24 mouse cellular contexts compared by ENCODE assay signal in genomic region chr15:79282434-79282833, GRCm38 (mm10). TPM values are rescaled to one million over a fixed set of nuclear protein-coding genes. Genes with fewer than 3 reads are reported as not detected.
DNase-seq lines count a peak whose midpoint lies in the region; ATAC-seq and TF ChIP-seq lines count a peak whose summit lies in the region.
"Had no signal": no experiment of that assay in that cellular context is flagged by ENCODE, and none has a peak within 500 bp of the region (broad histone marks: within the 10 kb centered on the region; RNA-seq: fewer than 3 reads in every experiment).

No protein-coding gene starts in this region.

- H3K4me3 ChIP-seq in lung, embryonic 15.5 days = no peak overlapping the region
- H3K4me3 ChIP-seq in intestine, postnatal 0 days (ENCODE audit: low read depth, low read length) = no peak overlapping the region
- no peak overlapping the region for H3K4me3 ChIP-seq in stomach, embryonic 16.5 days (replicated peaks; ENCODE audit: low read length)
- H3K4me3 ChIP-seq: embryonic facial prominence, embryonic 10.5 days; forebrain, embryonic 13.5 days; heart, embryonic 15.5 days; hindbrain, embryonic 12.5 days had no signal

- H3K27ac ChIP-seq in lung, embryonic 15.5 days = peak overlapping the region; percentile 18; the same call in 1 of the 2 replicates
- peak overlapping the region; percentile 86 for H3K27ac ChIP-seq in intestine, postnatal 0 days (ENCODE audit: low read depth, low read length)
- peak overlapping the region; percentile 82 for H3K27ac ChIP-seq in stomach, embryonic 16.5 days (ENCODE audit: low read length)
- H3K27ac ChIP-seq: embryonic facial prominence, embryonic 10.5 days; forebrain, embryonic 13.5 days; heart, embryonic 15.5 days; hindbrain, embryonic 12.5 days had no signal

- DNase-seq in heart, adult 11 months = peak; percentile 86
- DNase-seq in heart, postnatal 36 days = no peak
- no peak for DNase-seq in lung, postnatal 25 days (ENCODE audit: low spot score)
- DNase-seq in kidney, adult 8-10 months = no peak
- no peak for DNase-seq in testis, postnatal 14 days (ENCODE audit: low spot score)
- DNase-seq: adrenal gland, adult 8-10 months; adrenal gland, postnatal 36 days; B cell, adult 2 months; cerebellum, adult 2 months; cerebellum, postnatal 10 days; forebrain, postnatal 0 days; gastrocnemius, postnatal 36 days; heart, adult 18-20 months; heart, postnatal 14 days had no signal

- no peaks in the 10 kb centered on the region for H3K27me3 ChIP-seq in lung, embryonic 15.5 days
- H3K27me3 ChIP-seq in intestine, postnatal 0 days (replicated peaks; ENCODE audit: control insufficient read depth, insufficient read depth, low read length) = no peaks in the 10 kb centered on the region
- no peaks in the 10 kb centered on the region for H3K27me3 ChIP-seq in stomach, embryonic 16.5 days (ENCODE audit: control insufficient read depth, insufficient read depth, low read length)
- H3K27me3 ChIP-seq: forebrain, embryonic 13.5 days; heart, embryonic 15.5 days; hindbrain, embryonic 12.5 days had no signal

- no peak overlapping the region for H3K9ac ChIP-seq in lung, embryonic 15.5 days
- H3K9ac ChIP-seq in intestine, postnatal 0 days (ENCODE audit: low read depth, low read length) = no peak overlapping the region
- no peak overlapping the region for H3K9ac ChIP-seq in stomach, embryonic 16.5 days (ENCODE audit: low read length)
- H3K9ac ChIP-seq: forebrain, embryonic 13.5 days; forebrain, postnatal 0 days; heart, embryonic 15.5 days; hindbrain, embryonic 12.5 days had no signal

- WGBS in lung, embryonic 15.5 days = 54% methylated on average over 5 of the region's 5 CpGs
- WGBS in intestine, postnatal 0 days = 32% methylated on average over 5 of the region's 5 CpGs
- 56% methylated on average over 5 of the region's 5 CpGs for WGBS in stomach, embryonic 16.5 days

- no peaks in the 10 kb centered on the region for H3K9me3 ChIP-seq in lung, embryonic 15.5 days
- H3K9me3 ChIP-seq in intestine, postnatal 0 days (ENCODE audit: control insufficient read depth) = no peaks in the 10 kb centered on the region
- H3K9me3 ChIP-seq in stomach, embryonic 16.5 days (replicated peaks; ENCODE audit: control insufficient read depth, low read length) = no peaks in the 10 kb centered on the region
- H3K9me3 ChIP-seq: embryonic facial prominence, embryonic 10.5 days; forebrain, embryonic 13.5 days; heart, embryonic 15.5 days; hindbrain, embryonic 12.5 days had no signal

- no peaks in the 10 kb centered on the region for H3K36me3 ChIP-seq in lung, embryonic 15.5 days
- H3K36me3 ChIP-seq in intestine, postnatal 0 days (ENCODE audit: control insufficient read depth, insufficient read depth) = peaks cover 12% of the 10 kb centered on the region; the same call in 1 of the 2 replicates
- no peaks in the 10 kb centered on the region for H3K36me3 ChIP-seq in stomach, embryonic 16.5 days (ENCODE audit: control insufficient read depth, insufficient read depth, low read length)
- H3K36me3 ChIP-seq: heart, embryonic 15.5 days had no signal

- TF ChIP-seq CTCF in intestine, postnatal 0 days (IDR thresholded peaks at IDR 0.05; ENCODE audit: low read depth) = peak; percentile 24; the same call in 1 of the 2 replicates

- intact Hi-C loops in heart, postnatal 36 days (cut with DNase I) = loop anchor here (5.0 kb wide), 1 partner anchor 40 kb away; no protein-coding TSS in a partner anchor

- peaks cover 16% of the 10 kb centered on the region; the same call in 1 of the 2 replicates for H3K4me1 ChIP-seq in lung, embryonic 15.5 days
- peaks cover 17% of the 10 kb centered on the region; the same call in 1 of the 2 replicates for H3K4me1 ChIP-seq in intestine, postnatal 0 days (replicated peaks; ENCODE audit: control insufficient read depth, insufficient read depth, low read length)
- H3K4me1 ChIP-seq in stomach, embryonic 16.5 days (ENCODE audit: control insufficient read depth, insufficient read depth, low read length) = peaks cover 13% of the 10 kb centered on the region; the same call in 1 of the 2 replicates
- H3K4me1 ChIP-seq: forebrain, embryonic 13.5 days; hindbrain, embryonic 12.5 days had no signal

- no peak for ATAC-seq in lung, embryonic 15.5 days (ENCODE audit: borderline replicate concordance, extremely low read depth, low FRiP score, low TSS enrichment)
- ATAC-seq in intestine, postnatal 0 days = peak; percentile 83
- ATAC-seq in stomach, embryonic 16.5 days (ENCODE audit: insufficient read depth, low FRiP score) = peak; percentile 33; the same call in 1 of the 2 replicates
- ATAC-seq: CD4-positive, CD25-positive, alpha-beta regulatory T cell, adult 4 months; forebrain, embryonic 13.5 days; forebrain, postnatal 0 days had no signal

- H3K4me2 ChIP-seq in lung, embryonic 15.5 days = no peak overlapping the region
- H3K4me2 ChIP-seq in intestine, postnatal 0 days (replicated peaks; ENCODE audit: low read depth) = peak overlapping the region; percentile 62; the same call in 1 of the 2 replicates
- H3K4me2 ChIP-seq in stomach, embryonic 16.5 days (ENCODE audit: low read depth, low read length) = no peak overlapping the region
- H3K4me2 ChIP-seq: forebrain, embryonic 13.5 days; heart, embryonic 11.5 days; heart, embryonic 15.5 days; hindbrain, embryonic 12.5 days had no signal

RNA-seq across cellular contexts. Expression of gene Baiap2l2, which starts 2.9 kb away (rescaled TPM):
- total RNA-seq in heart, postnatal 36 days (2021) = under 1 TPM in 1 of 2 experiments, not detected in 1; 0.50 TPM
- polyA plus RNA-seq in lung, embryonic 15.5 days (2015; fragmentation: Nextera tagmentation; extraction: Ambion mirVana) = 3.1 and 4.4 TPM in 2 replicates
- 19.3 and 21.3 TPM in 2 replicates for polyA plus RNA-seq in intestine, postnatal 0 days (2015; fragmentation: Nextera tagmentation; extraction: Ambion mirVana)
- polyA plus RNA-seq in stomach, embryonic 16.5 days (2015; fragmentation: Nextera tagmentation; extraction: Ambion mirVana) = 7.1 and 7.3 TPM in 2 replicates
- total RNA-seq: adrenal gland, postnatal 36 days; G1E had no signal
- polyA plus RNA-seq: CD4-positive, CD25-positive, alpha-beta regulatory T cell, adult 4 months; G1E had no signal

RNA-seq across cellular contexts. Expression of gene Slc16a8, which starts 27.9 kb away (rescaled TPM):
- total RNA-seq in heart, postnatal 36 days (2021) = under 1 TPM; 0.53 to 0.62 TPM
- polyA plus RNA-seq in lung, embryonic 15.5 days (2015; fragmentation: Nextera tagmentation; extraction: Ambion mirVana) = 0.21 and 0.24 TPM in 2 replicates
- polyA plus RNA-seq in intestine, postnatal 0 days (2015; fragmentation: Nextera tagmentation; extraction: Ambion mirVana) = 0.12 TPM in 1 of 2 replicates, not detected in the other
- polyA plus RNA-seq in stomach, embryonic 16.5 days (2015; fragmentation: Nextera tagmentation; extraction: Ambion mirVana) = 0.15 TPM in 1 of 2 replicates, not detected in the other
- total RNA-seq: adrenal gland, adult 8-10 months; adrenal gland, postnatal 36 days; G1E had no signal
- polyA plus RNA-seq: CD4-positive, CD25-positive, alpha-beta regulatory T cell, adult 4 months; G1E had no signal

RNA-seq across cellular contexts. Expression of gene Pla2g6, which starts 45.8 kb away (rescaled TPM):
- total RNA-seq in heart, postnatal 36 days (2021) = 1 to 10 TPM; 8.1 to 8.7 TPM
- 19.1 and 20.2 TPM in 2 replicates for polyA plus RNA-seq in lung, embryonic 15.5 days (2015; fragmentation: Nextera tagmentation; extraction: Ambion mirVana)
- polyA plus RNA-seq in intestine, postnatal 0 days (2015; fragmentation: Nextera tagmentation; extraction: Ambion mirVana) = 17.4 and 22.1 TPM in 2 replicates
- polyA plus RNA-seq in stomach, embryonic 16.5 days (2015; fragmentation: Nextera tagmentation; extraction: Ambion mirVana) = 15.6 and 20.9 TPM in 2 replicates

RNA-seq across cellular contexts. Expression of gene Gm49486, which starts 53.2 kb away (rescaled TPM):
- under 1 TPM; 0.89 to 0.95 TPM for total RNA-seq in heart, postnatal 36 days (2021)
- 0.31 and 0.46 TPM in 2 replicates for polyA plus RNA-seq in lung, embryonic 15.5 days (2015; fragmentation: Nextera tagmentation; extraction: Ambion mirVana)
- polyA plus RNA-seq in intestine, postnatal 0 days (2015; fragmentation: Nextera tagmentation; extraction: Ambion mirVana) = 0.14 and 0.30 TPM in 2 replicates
- 0.23 and 0.55 TPM in 2 replicates for polyA plus RNA-seq in stomach, embryonic 16.5 days (2015; fragmentation: Nextera tagmentation; extraction: Ambion mirVana)
- total RNA-seq: adrenal gland, adult 8-10 months had no signal
- polyA plus RNA-seq: G1E had no signal

RNA-seq across cellular contexts. Expression of gene Pick1, which starts 53.5 kb away (rescaled TPM):
- total RNA-seq in heart, postnatal 36 days (2021) = 10 to 100 TPM; 22.4 to 24.1 TPM
- polyA plus RNA-seq in lung, embryonic 15.5 days (2015; fragmentation: Nextera tagmentation; extraction: Ambion mirVana) = 35.1 and 42.8 TPM in 2 replicates
- polyA plus RNA-seq in intestine, postnatal 0 days (2015; fragmentation: Nextera tagmentation; extraction: Ambion mirVana) = 21.9 and 24.6 TPM in 2 replicates
- 55.0 and 58.7 TPM in 2 replicates for polyA plus RNA-seq in stomach, embryonic 16.5 days (2015; fragmentation: Nextera tagmentation; extraction: Ambion mirVana)

Comparison
In these comparisons a context has a peak if more than half of its experiments do, and no peak if none do; other contexts are left out.
1. H3K27ac ChIP-seq: peak in every context shown above with its lines; median percentile 86 in intestine, postnatal 0 days; 82 in stomach, embryonic 16.5 days; 18 in lung, embryonic 15.5 days.